Mouse (Mus musculus) embryonic facial prominence, embryonic 12.5 days (tissue): ENCODE data around the gene Tle2. TPM values are rescaled to one million over a fixed set of nuclear protein-coding genes. Genes with fewer than 3 reads are reported as not detected.
A peak's percentile ranks its signal among the peaks of the same experiment; 100 is the strongest.

ENCODE experiments used
- ATAC-seq: fragments of 200-750 bp; cut with Nextera tagmentation; 2 replicates; pipeline ENCODE4 v1.8.0; 2017; ENCODE audit not compliant: insufficient number of reproducible peaks, insufficient read depth, low FRiP score, low TSS enrichment
- H3K27ac ChIP-seq: fragments of 300-500 bp; sonication (generic); 2 replicates; pipeline ENCODE4 v1.5.1; 2016; ENCODE audit warnings: mild to moderate bottlenecking
- H3K27me3 ChIP-seq: fragments of 300-500 bp; sonication (generic); 2 replicates; pipeline ENCODE4 v1.6.1; 2016; ENCODE audit warnings: mild to moderate bottlenecking, moderate library complexity
- H3K36me3 ChIP-seq: fragments of 300-500 bp; sonication (generic); 2 replicates; pipeline ENCODE4 v1.6.1; 2016; ENCODE audit warnings: mild to moderate bottlenecking
- H3K4me1 ChIP-seq: fragments of 300-500 bp; sonication (generic); 2 replicates; pipeline ENCODE4 v1.6.1; 2016
- H3K4me2 ChIP-seq: fragments of 300-500 bp; sonication (generic); replicated peaks from 2 replicates; pipeline ENCODE4 v1.6.1; 2016; ENCODE audit warnings: mild to moderate bottlenecking, moderate library complexity
- H3K4me3 ChIP-seq: fragments of 300-500 bp; sonication (generic); 2 replicates; pipeline ENCODE4 v1.5.1; 2016; ENCODE audit warnings: mild to moderate bottlenecking
- H3K9ac ChIP-seq: fragments of 300-500 bp; sonication (generic); 2 replicates; pipeline ENCODE4 v1.6.1; 2016; ENCODE audit warnings: mild to moderate bottlenecking, moderate library complexity
- H3K9me3 ChIP-seq: fragments of 300-500 bp; sonication (generic); 2 replicates; pipeline ENCODE4 v1.6.1; 2016; ENCODE audit warnings: mild to moderate bottlenecking, moderate library complexity
- WGBS: fragments of 180-500 bp; shearing (Covaris S2); methylation state at CpG from one replicate; pipeline ENCODE4 v1.1.7; 2016; 5-methylcytosine and 5-hydroxymethylcytosine counted together
- polyA plus RNA-seq: library from polyadenylated mRNA; unstranded; fragments of >200 nt; fragmentation: Nextera tagmentation; extraction: Ambion mirVana; gene quantifications from 2 replicates; pipeline ENCODE4 v1.2.1, GENCODE M21; 2016

The Tle2 gene
- 59.2 and 71.1 TPM in 2 replicates for polyA plus RNA-seq

DNA sequence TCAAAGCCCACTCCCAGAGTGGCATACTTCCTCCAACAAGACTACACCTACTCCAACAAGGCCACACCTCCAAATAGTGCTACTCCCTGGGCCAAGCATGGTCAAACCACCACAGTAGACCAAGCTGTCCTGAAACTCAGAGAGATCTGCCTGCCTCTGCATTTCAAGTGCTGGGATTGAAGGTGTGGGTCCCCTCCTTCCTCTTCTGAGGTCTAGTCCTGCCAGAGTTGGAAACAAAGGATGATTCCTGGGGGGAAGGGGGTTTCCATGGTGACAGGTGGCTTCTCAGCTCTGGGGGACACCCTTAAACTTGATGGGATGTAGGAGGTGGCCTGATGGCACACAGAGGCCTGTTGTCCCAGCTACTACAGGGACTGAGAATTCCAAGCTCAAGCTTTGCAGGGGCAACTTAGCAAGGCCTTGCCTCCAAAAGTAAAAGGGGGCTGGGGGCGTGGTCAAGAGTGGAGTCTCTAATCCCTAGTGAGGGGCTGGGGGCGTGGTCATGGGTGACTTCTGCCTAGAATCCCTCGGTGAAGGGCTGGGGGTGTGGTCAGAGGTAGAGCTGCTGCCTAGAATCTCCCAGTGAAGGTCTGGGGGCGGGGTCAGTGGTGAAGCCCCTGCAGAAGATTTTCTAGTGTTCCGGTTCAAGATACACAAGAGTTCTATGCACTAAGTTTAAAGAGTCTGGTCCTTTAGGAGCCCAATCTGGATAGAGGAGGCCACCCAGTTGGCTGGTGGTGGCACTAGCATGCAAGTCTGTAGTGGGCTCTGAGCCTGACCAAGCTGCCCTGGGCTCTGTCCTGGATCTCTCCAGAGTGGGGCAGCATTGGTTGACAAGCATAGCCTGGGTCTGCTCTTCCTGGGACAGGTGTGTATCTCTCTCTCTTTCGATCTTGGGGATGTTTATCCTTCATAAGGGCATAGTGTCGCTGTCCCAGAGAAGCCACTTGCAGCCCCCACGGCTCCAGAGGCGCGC, at the start of gene Tle2:
Tle2 (plus strand) TSS at position 481 of the 976 bp plus-strand sequence.
- peak within 1 kb of the TSS; percentile 67 for H3K4me2 ChIP-seq
- peaks cover 58% of the 10 kb centered on the region for H3K4me1 ChIP-seq
- peak within 1 kb of the TSS; percentile 80 for H3K27ac ChIP-seq
- peaks cover 26% of the 10 kb centered on the region; the same call in 1 of the 2 replicates for H3K27me3 ChIP-seq
- H3K9ac ChIP-seq: peak within 1 kb of the TSS; percentile 69
- 0 out of 2 replicates have a peak, but pooled peaks cover 7% of the 10 kb centered on the region for H3K36me3 ChIP-seq
- H3K4me3 ChIP-seq: peak within 1 kb of the TSS; percentile 62
- 16% methylated on average over 10 of the region's 10 CpGs for WGBS
- no peaks in the 10 kb centered on the region for H3K9me3 ChIP-seq
- no peak for ATAC-seq

DNA sequence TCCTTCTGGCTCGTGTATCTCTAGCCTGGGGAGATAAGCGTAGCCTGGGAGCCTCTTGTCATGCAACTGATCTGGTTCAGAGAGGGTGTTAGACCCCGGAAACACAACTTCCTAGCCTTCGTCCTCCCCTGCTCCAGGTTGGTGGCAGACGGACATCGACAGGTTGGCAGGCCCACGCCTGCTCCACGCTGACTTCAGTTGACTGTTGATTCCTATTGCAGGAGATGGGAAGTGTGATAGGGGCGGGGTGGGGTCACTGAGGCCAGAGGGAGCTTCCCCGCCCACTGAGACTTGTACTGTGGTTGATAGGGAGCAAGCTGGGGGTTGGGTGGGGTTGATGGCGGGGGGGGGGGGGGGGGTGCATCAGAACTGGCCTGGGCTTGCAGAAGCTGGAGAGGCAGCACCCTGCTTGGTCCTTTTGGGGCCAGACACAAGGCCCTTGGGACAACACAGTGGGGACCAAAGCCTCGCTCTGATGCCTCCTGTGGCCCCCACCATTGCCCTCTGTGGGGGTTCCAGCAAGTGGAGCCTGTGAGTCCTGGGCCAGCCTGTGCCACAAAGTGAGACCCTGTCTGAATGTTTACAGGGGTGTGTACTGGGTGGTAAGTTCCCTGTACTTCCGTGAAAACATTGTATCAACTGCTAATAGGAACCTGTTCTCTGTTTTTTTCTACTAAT, 49.2 kb upstream of the Tle2 start:
- Histone ChIP-seq H3K9ac (no peak overlapping the region), H3K4me1 (0 out of 2 replicates have a peak, but pooled peaks cover 3% of the 10 kb centered on the region), H3K9me3 (no peaks in the 10 kb centered on the region), H3K36me3 (peaks cover 16% of the 10 kb centered on the region), H3K27me3 (peaks cover 12% of the 10 kb centered on the region), H3K4me2 (no peak overlapping the region), H3K27ac (no peak overlapping the region), H3K4me3 (no peak overlapping the region)
- ATAC-seq: no peak
- WGBS: 67% methylated on average over 12 of the region's 13 CpGs

DNA sequence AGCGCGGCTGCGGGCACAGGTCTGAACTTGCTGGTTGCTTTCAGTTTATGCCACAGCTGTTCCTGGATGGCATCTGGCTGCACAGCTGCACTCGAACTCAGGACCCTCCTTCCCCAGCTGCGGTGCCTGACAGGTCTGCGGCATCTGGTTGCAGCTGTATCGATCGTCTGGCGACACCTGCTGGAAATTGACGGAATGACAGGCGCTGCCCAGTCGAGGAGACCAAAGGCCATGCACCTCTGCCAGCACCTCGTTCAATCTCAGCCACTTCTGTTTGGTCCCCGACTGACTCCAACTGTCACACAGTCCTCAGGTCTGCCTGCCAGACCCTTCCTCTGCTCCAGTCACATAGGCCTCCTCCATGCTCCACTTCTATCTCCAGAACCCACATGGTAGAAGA, 47.6 kb upstream of the Tle2 start:
- no peak overlapping the region for H3K27ac ChIP-seq
- WGBS: 18% methylated on average over 14 of the region's 14 CpGs
- no peak overlapping the region for H3K4me3 ChIP-seq
- H3K36me3 ChIP-seq: peaks cover 30% of the 10 kb centered on the region
- H3K4me2 ChIP-seq: no peak overlapping the region
- H3K9ac ChIP-seq: no peak overlapping the region
- no peaks in the 10 kb centered on the region for H3K9me3 ChIP-seq
- ATAC-seq: peak; percentile 53; the same call in 1 of the 2 replicates
- H3K27me3 ChIP-seq: peaks cover 12% of the 10 kb centered on the region
- H3K4me1 ChIP-seq: 0 out of 2 replicates have a peak, but pooled peaks cover 3% of the 10 kb centered on the region

DNA sequence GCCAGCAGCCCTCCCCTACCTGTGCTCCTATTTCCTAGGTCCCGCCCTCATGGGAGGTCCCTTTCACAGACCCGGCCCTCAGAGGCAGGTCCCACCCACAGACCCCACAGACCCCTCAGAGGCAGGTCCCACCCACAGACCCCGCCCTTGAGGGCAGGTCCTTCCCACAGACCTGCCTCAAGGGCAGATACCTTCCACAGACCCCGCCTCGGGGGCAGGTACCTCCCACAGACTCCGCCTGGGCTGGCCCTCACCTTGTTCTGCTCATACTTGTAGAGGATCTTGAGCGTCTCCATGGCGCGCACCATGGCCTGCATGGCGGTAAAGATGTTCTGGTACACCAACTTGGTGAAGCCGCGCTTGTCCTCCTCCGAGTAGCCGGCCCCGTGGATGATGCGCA, 39.5 kb upstream of the Tle2 start:
- H3K36me3 ChIP-seq: peaks cover 61% of the 10 kb centered on the region

DNA sequence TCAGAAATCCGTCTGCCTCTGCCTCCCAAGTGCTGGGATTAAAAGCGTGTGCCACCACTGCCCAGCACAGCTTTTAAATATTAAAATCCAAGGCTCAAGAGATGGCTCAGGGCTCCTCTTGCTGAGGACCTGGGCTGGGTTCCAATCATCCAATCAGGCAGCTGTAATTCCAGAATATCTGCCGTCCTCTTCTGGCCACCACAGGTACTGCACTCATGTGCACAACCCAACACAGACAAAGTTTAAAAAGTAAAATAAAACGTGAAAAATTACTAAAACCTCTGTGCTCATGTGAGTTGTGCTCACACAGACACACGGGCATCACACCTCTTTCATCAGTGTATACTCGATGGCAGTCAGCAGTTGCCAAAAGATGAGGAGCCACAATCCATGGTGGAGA, 37.6 kb upstream of the Tle2 start:
- H3K4me2 ChIP-seq: no peak overlapping the region
- H3K4me3 ChIP-seq: no peak overlapping the region
- no peak for ATAC-seq
- H3K4me1 ChIP-seq: 0 out of 2 replicates have a peak, but pooled peaks cover 3% of the 10 kb centered on the region
- H3K9ac ChIP-seq: no peak overlapping the region
- peaks cover 47% of the 10 kb centered on the region for H3K36me3 ChIP-seq
- no peaks in the 10 kb centered on the region for H3K27me3 ChIP-seq
- 79% methylated on average over 6 of the region's 6 CpGs for WGBS
- H3K9me3 ChIP-seq: no peaks in the 10 kb centered on the region
- no peak overlapping the region for H3K27ac ChIP-seq

More for the DNA sequence above, 39.5 kb upstream of the Tle2 start:
- Histone ChIP-seq H3K4me1 (no peaks in the 10 kb centered on the region), H3K4me3 (no peak overlapping the region), H3K9me3 (no peaks in the 10 kb centered on the region), H3K9ac (no peak overlapping the region), H3K27ac (no peak overlapping the region), H3K27me3 (no peaks in the 10 kb centered on the region), H3K4me2 (no peak overlapping the region)
- ATAC-seq: no peak
- 58% methylated on average over 16 of the region's 16 CpGs for WGBS

DNA sequence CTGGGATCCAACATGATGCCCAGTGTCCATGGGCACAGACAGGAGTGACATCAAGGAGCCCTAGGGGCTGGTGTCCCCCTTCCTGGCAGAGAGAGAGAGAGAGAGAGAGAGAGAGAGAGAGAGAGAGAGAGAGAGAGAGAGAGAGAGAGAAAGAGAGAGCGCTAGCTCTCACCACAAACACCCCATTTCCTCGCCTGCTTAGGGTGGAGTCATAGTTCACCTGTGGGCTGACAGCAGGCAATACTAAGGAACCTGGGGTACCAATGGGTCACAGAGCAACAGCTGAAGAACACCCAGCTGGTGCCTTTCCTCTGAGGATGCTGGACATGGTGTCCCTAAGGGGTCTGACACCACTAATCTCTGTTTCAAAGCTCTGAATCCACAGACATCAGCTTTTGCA, 36.9 kb upstream of the Tle2 start:
- peaks cover 43% of the 10 kb centered on the region for H3K36me3 ChIP-seq

DNA sequence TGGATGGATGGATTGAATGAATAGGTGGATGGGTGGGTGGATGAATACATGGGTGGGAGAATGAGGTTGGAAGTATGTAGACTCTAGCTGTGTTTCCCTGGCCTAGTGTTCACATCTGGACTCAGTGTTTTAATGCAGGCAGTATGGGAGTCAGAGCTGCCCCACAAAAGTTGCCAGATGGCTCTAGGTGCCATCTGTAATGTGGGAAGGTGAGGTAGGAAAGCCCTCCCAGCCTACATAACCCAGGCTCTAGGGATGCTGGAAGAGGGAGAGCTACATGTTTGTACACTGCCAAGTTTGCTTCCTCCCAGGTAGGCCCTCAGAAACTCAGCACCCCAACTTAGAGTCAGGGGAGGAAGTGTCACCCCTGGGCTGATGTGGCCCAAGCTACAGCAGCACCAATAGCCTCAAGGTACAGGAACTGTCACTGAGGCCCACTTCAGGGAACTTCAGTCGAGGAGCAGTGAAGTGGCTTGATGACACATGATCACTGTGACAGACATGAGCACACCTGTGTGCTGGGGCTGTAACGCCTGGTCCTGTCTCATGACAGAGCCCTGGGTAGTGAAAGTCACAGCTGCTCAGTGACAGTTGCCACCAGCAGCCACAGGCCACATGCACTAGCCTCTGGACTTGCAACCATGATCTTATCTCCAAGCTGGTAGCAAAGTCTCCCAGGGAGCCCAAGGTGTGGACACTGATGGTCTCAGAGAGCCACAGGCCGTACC, 35.9 kb upstream of the Tle2 start:
- Histone ChIP-seq H3K36me3 (peaks cover 39% of the 10 kb centered on the region), H3K9me3 (no peaks in the 10 kb centered on the region), H3K4me3 (no peak overlapping the region), H3K9ac (no peak overlapping the region), H3K27ac (no peak overlapping the region), H3K27me3 (no peaks in the 10 kb centered on the region), H3K4me2 (no peak overlapping the region), H3K4me1 (peaks cover 14% of the 10 kb centered on the region)
- no peak for ATAC-seq
- WGBS: 86% methylated on average over 3 of the region's 3 CpGs

More for the DNA sequence above, 36.9 kb upstream of the Tle2 start:
- Histone ChIP-seq H3K9ac (no peak overlapping the region), H3K4me1 (peaks cover 4% of the 10 kb centered on the region; the same call in 1 of the 2 replicates), H3K9me3 (no peaks in the 10 kb centered on the region), H3K4me2 (no peak overlapping the region), H3K4me3 (no peak overlapping the region), H3K27ac (no peak overlapping the region), H3K27me3 (no peaks in the 10 kb centered on the region)
- WGBS: 88% methylated on average over 2 of the region's 2 CpGs
- ATAC-seq: no peak

DNA sequence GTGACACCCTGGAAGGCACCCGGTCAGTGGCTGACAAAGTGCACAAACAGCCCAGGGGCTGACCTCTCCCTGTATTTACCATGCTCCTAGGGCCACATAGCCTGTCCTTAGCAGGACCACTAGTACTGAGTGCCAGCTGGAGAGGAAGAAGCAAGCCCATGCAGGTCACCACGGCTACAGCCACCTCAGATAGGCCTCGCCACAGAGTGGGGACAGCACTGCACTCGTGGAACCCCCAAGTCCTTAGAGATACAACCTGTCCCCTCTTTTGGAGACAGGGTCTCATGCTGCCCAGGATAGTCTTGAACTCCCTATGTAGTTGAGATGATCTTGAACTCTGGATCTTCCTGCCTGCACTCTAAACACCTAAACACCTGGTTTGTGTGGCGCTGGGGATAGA, 33.0 kb upstream of the Tle2 start:
- peak overlapping the region; percentile 10; the same call in 1 of the 2 replicates for H3K9ac ChIP-seq
- WGBS: 87% methylated on average over 5 of the region's 5 CpGs
- H3K36me3 ChIP-seq: peaks cover 26% of the 10 kb centered on the region
- no peak overlapping the region for H3K4me2 ChIP-seq
- no peak overlapping the region for H3K4me3 ChIP-seq
- H3K27ac ChIP-seq: no peak overlapping the region
- H3K27me3 ChIP-seq: no peaks in the 10 kb centered on the region
- no peaks in the 10 kb centered on the region for H3K9me3 ChIP-seq
- ATAC-seq: no peak
- peaks cover 23% of the 10 kb centered on the region for H3K4me1 ChIP-seq

DNA sequence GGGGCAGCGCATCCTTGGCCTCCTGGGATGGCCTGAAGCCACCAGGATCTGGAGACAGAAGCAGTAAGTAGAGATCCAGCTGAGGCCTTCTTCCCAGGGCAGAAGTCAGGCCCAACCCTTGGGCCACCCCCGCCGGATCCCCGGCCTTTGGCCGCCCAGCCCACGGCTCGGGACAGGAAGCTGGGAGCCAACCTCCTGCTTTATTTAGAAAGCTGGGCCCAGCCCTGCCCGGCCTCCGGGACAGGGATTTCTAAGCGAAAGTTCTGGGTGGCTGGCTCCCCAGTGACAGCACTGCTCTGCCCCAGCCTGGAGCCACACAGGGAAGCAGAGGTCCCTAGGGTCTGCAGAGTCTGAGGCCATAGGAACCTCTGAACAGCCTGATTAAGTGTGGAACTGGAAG, 32.6 kb upstream of the Tle2 start:
- no peak for ATAC-seq
- Histone ChIP-seq H3K27ac (no peak overlapping the region), H3K4me2 (no peak overlapping the region), H3K27me3 (no peaks in the 10 kb centered on the region), H3K9me3 (no peaks in the 10 kb centered on the region), H3K4me1 (peaks cover 23% of the 10 kb centered on the region), H3K4me3 (no peak overlapping the region), H3K9ac (peak overlapping the region; percentile 10; the same call in 1 of the 2 replicates), H3K36me3 (peaks cover 26% of the 10 kb centered on the region)
- 75% methylated on average over 10 of the region's 10 CpGs for WGBS

DNA sequence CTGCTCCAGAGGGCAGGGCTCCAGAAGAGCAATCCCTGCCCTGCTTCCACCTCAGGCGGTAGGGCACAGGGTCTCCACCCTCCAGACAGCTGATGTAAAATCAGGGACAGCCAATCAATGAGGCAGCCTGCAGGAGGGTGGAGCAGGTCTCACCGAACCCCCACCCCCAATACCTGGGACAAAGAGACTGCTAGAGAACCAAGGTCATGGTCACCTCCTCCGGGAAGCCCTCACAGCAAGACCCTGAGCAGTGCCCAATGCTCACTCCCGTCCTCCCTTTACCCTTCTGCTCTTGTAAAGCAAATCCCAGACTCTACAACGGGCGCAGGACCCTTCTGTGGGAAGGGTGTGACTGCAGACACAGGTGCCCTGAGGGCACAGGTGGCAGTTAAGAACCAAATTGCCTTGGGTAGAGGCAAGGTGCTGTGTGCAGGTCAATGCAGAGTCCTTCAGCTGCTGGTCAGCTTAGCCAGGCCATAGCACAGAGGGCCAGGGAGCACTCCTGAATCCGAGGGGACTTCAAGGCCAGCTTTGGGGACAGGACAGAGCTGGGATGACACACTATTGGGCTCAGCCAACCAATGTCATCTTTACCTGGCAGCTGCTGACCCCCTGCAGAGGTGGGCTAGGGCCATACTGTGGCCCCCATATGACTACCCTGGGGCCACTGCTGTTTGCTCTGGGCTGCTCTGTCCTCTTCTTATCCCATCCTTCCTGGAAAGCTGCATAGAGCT, 31.5 kb upstream of the Tle2 start:
- H3K36me3 ChIP-seq: peaks cover 26% of the 10 kb centered on the region
- no peaks in the 10 kb centered on the region for H3K9me3 ChIP-seq
- H3K4me1 ChIP-seq: peaks cover 23% of the 10 kb centered on the region
- H3K27me3 ChIP-seq: no peaks in the 10 kb centered on the region
- H3K9ac ChIP-seq: peak overlapping the region; percentile 96
- WGBS: 72% methylated on average over 7 of the region's 7 CpGs
- peak overlapping the region; percentile 97 for H3K4me2 ChIP-seq
- H3K4me3 ChIP-seq: peak overlapping the region; percentile 96
- no peak for ATAC-seq
- no peak overlapping the region for H3K27ac ChIP-seq

DNA sequence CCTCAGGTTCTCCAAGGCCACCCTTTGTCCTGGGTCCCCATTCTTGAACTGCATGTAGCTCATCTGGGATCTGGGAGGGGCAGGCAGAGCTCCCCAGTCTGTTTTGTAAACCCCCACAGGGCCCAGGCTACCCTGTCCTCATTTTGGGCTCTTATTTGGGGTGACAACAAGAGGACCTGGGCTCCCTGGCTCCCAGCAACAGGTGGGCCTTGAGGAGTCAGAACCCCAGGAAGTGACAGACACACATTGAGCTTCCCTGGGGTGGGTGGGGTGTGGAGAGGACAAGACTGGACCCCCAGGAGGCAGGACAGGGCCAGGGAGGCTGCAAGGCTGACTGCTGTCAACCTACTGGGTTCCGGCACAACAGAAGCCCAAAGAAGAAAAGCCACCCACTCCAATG, 30.7 kb upstream of the Tle2 start:
- Histone ChIP-seq H3K36me3 (peaks cover 23% of the 10 kb centered on the region), H3K9me3 (no peaks in the 10 kb centered on the region), H3K27ac (no peak overlapping the region), H3K4me1 (peaks cover 23% of the 10 kb centered on the region), H3K4me3 (peak overlapping the region; percentile 96), H3K4me2 (peak overlapping the region; percentile 97), H3K9ac (peak overlapping the region; percentile 96), H3K27me3 (no peaks in the 10 kb centered on the region)
- WGBS: 76% methylated on average over 1 of the region's 1 CpGs
- no peak for ATAC-seq
